Mouse (Mus musculus) myocyte (in vitro differentiated cells): Measurements from ENCODE around the gene Vkorc1. TPM values are rescaled to one million over a fixed set of nuclear protein-coding genes. Genes with fewer than 3 reads are reported as not detected.
A peak's percentile ranks its signal among the peaks of the same experiment; 100 is the strongest.

Source experiments
- H3K27me3 ChIP-seq: one replicate; pipeline ENCODE4 v1.6.1; 2011; ENCODE audit not compliant: control insufficient read depth, insufficient read depth, insufficient read length
- H3K36me3 ChIP-seq: one replicate; pipeline ENCODE4 v1.6.1; 2011; ENCODE audit not compliant: control insufficient read depth, insufficient read depth
- H3K4me2 ChIP-seq: one replicate; pipeline ENCODE4 v1.6.1; 2011; ENCODE audit warnings: low read depth, control low read depth
- H3K4me3 ChIP-seq: one replicate; pipeline ENCODE4 v1.5.1; 2011; ENCODE audit warnings: mild to moderate bottlenecking, control low read depth, moderate library complexity
- H3K79me2 ChIP-seq: one replicate; pipeline ENCODE4 v1.6.1; 2011; ENCODE audit not compliant: control insufficient read depth, insufficient read depth
- H3ac ChIP-seq: one replicate; pipeline ENCODE4 v1.6.1; 2011; ENCODE audit not compliant: control insufficient read depth, insufficient read length
- CEBPB ChIP-seq: IDR thresholded peaks from 2 replicates; pipeline ENCODE4 v1.6.1; 2011; ENCODE audit warnings: mild to moderate bottlenecking, moderate library complexity; ENCODE audit not compliant: poor library complexity, insufficient read depth, severe bottlenecking
- E2F4 ChIP-seq: IDR thresholded peaks from one replicate; pipeline ENCODE4 v1.6.1; 2011; ENCODE audit warnings: mild to moderate bottlenecking, control low read depth, moderate library complexity; ENCODE audit not compliant: insufficient read depth
- MAX ChIP-seq: IDR thresholded peaks from one replicate; pipeline ENCODE4 v1.6.1; 2011; ENCODE audit warnings: low read depth, mild to moderate bottlenecking, control low read depth
- MYOD1 ChIP-seq, 3 experiments: IDR thresholded peaks; one replicate each; pipeline ENCODE4 v1.6.1; 2011; ENCODE audit warnings: control low read depth in 2 of 3, low read depth in 2 of 3, mild to moderate bottlenecking in 2 of 3, moderate library complexity in 1 of 3; ENCODE audit not compliant: insufficient read length in 2 of 3, control insufficient read depth in 1 of 3
- MYOG ChIP-seq, 3 experiments: IDR thresholded peaks; one replicate each; pipeline ENCODE4 v1.6.1; 2011; ENCODE audit warnings: control low read depth in 2 of 3, low read depth in 2 of 3, mild to moderate bottlenecking in 2 of 3; ENCODE audit not compliant: insufficient read length in 2 of 3, control insufficient read depth in 1 of 3, insufficient read depth in 1 of 3
- POLR2A ChIP-seq: IDR thresholded peaks from one replicate; pipeline ENCODE4 v1.6.1; 2011; ENCODE audit warnings: low read depth, mild to moderate bottlenecking, control low read depth, moderate library complexity; ENCODE audit not compliant: insufficient read length
- POLR2AphosphoS2 ChIP-seq: IDR thresholded peaks from one replicate; pipeline ENCODE4 v1.6.1; 2011; ENCODE audit warnings: low read depth, control low read depth; ENCODE audit not compliant: insufficient read length
- REST ChIP-seq: IDR thresholded peaks from one replicate; pipeline ENCODE4 v1.6.1; 2011; ENCODE audit warnings: mild to moderate bottlenecking, control low read depth, moderate library complexity; ENCODE audit not compliant: insufficient read depth, insufficient read length
- SRF ChIP-seq: IDR thresholded peaks from one replicate; pipeline ENCODE4 v1.6.1; 2011; ENCODE audit warnings: low read depth; ENCODE audit not compliant: control insufficient read depth, insufficient read length
- TCF12 ChIP-seq: IDR thresholded peaks from one replicate; pipeline ENCODE4 v1.6.1; 2011; ENCODE audit warnings: mild to moderate bottlenecking, control low read depth; ENCODE audit not compliant: poor library complexity, insufficient read depth, severe bottlenecking
- TCF3 ChIP-seq: IDR thresholded peaks from one replicate; pipeline ENCODE4 v1.6.1; 2011; ENCODE audit warnings: low read depth, control low read depth; ENCODE audit not compliant: insufficient read length
- USF1 ChIP-seq: IDR thresholded peaks from one replicate; pipeline ENCODE4 v1.6.1; 2011; ENCODE audit warnings: low read depth, mild to moderate bottlenecking, control low read depth, moderate library complexity
- polyA plus RNA-seq: library from polyadenylated mRNA; unstranded; fragments of >200 nt; fragmentation: generic; extraction: Trizol; gene quantifications from one replicate; pipeline ENCODE4 v1.2.1, GENCODE M21; 2012; ENCODE audit warnings: missing spikeins

The Vkorc1 gene
- polyA plus RNA-seq, 1 experiment, result 65.9 TPM

DNA sequence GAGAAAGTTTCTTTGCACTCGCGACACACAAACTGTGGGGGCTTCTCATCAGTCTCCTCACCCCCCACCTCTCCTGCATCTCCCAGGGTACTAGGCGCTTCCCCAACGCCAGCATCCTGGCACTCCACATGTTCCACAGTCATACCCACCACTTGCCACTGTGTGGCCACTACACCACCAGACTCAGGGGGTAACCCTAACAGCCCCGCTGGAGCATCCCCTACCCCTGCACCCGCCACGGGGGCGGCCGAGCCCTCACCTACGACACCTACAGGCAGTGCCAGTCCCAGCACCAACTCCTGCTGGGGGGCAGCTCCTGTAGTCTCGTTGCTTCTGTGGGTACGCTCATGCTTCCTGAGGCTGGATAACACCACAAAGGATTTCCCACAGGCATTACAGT, 29.0 kb downstream of the Vkorc1 start:
- peaks cover 18% of the 10 kb centered on the region for H3K36me3 ChIP-seq
- no peaks in the 10 kb centered on the region for H3K27me3 ChIP-seq
- H3ac ChIP-seq, result no peak overlapping the region
- peaks cover 14% of the 10 kb centered on the region for H3K79me2 ChIP-seq
- H3K4me2 ChIP-seq, result no peak overlapping the region
- no peak overlapping the region for H3K4me3 ChIP-seq
- TF ChIP-seq SRF, result no peak
- no peak for TF ChIP-seq POLR2A
- no peak for TF ChIP-seq E2F4
- no peak for TF ChIP-seq TCF3
- TF ChIP-seq MYOG (IDR thresholded peaks at IDR 0.05; ENCODE audit: control insufficient read depth in 1 of 3, insufficient read depth in 1 of 3, insufficient read length in 2 of 3, low read depth in 2 of 3), result no peak
- TF ChIP-seq USF1, result no peak
- TF ChIP-seq REST, result no peak
- no peak for TF ChIP-seq CEBPB
- TF ChIP-seq MAX, result no peak
- no peak for TF ChIP-seq MYOD1 (IDR thresholded peaks at IDR 0.05; ENCODE audit: control insufficient read depth in 1 of 3, insufficient read length in 2 of 3, low read depth in 2 of 3)
- no peak for TF ChIP-seq POLR2AphosphoS2
- TF ChIP-seq TCF12, result no peak

- Histone ChIP-seq H3ac (no peak overlapping the region), H3K27me3 (no peaks in the 10 kb centered on the region), H3K79me2 (no peaks in the 10 kb centered on the region), H3K4me3 (no peak overlapping the region), H3K4me2 (no peak overlapping the region), H3K36me3 (no peaks in the 10 kb centered on the region)
- TF ChIP-seq MYOG (IDR thresholded peaks at IDR 0.05; ENCODE audit: control insufficient read depth in 1 of 3, insufficient read depth in 1 of 3, insufficient read length in 2 of 3, low read depth in 2 of 3), result no peak
- TF ChIP-seq SRF, result no peak
- no peak for TF ChIP-seq E2F4
- no peak for TF ChIP-seq POLR2AphosphoS2
- no peak for TF ChIP-seq TCF12
- TF ChIP-seq USF1, result no peak
- TF ChIP-seq MAX, result no peak
- TF ChIP-seq TCF3, result no peak
- TF ChIP-seq POLR2A, result no peak
Observed at GRCm38 (mm10) chr7:127858258-127858657, 37.2 kb downstream of the Vkorc1 start.

DNA sequence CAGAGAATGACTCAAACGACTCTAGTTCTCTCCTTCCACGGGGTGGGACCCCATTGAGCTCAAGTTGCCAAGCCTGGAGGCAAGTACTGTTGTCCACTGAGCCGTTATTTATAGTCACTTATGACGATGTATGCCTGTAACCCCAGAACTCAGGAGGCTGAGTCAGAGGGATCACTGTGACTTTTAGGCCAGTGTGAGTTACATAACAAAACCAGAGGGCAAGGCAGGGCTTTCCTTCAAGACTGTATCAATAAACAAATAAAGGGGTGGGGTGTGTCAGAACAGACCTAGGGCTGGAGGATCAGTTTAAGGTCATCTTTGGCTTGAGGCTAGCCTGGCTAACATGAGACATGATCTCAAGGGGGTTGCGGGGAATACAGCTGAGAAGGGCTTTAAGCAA, 44.5 kb downstream of the Vkorc1 start:
- peak overlapping the region; percentile 85 for H3K4me2 ChIP-seq
- H3K36me3 ChIP-seq, result peaks cover 8% of the 10 kb centered on the region
- peak overlapping the region; percentile 0 for H3K4me3 ChIP-seq
- TF ChIP-seq MYOG (IDR thresholded peaks at IDR 0.05; ENCODE audit: control insufficient read depth in 1 of 3, insufficient read depth in 1 of 3, insufficient read length in 2 of 3, low read depth in 2 of 3), result no peak
- TF ChIP-seq CEBPB, result 0 out of 2 replicates have a peak, but pooled peaks have one; percentile 29
- no peak for TF ChIP-seq REST
- TF ChIP-seq TCF3, result no peak
- no peak for TF ChIP-seq MYOD1 (IDR thresholded peaks at IDR 0.05; ENCODE audit: control insufficient read depth in 1 of 3, insufficient read length in 2 of 3, low read depth in 2 of 3)
- TF ChIP-seq MAX, result no peak
- TF ChIP-seq E2F4, result no peak
- H3ac ChIP-seq, result no peak overlapping the region
- no peaks in the 10 kb centered on the region for H3K79me2 ChIP-seq
- no peaks in the 10 kb centered on the region for H3K27me3 ChIP-seq

DNA sequence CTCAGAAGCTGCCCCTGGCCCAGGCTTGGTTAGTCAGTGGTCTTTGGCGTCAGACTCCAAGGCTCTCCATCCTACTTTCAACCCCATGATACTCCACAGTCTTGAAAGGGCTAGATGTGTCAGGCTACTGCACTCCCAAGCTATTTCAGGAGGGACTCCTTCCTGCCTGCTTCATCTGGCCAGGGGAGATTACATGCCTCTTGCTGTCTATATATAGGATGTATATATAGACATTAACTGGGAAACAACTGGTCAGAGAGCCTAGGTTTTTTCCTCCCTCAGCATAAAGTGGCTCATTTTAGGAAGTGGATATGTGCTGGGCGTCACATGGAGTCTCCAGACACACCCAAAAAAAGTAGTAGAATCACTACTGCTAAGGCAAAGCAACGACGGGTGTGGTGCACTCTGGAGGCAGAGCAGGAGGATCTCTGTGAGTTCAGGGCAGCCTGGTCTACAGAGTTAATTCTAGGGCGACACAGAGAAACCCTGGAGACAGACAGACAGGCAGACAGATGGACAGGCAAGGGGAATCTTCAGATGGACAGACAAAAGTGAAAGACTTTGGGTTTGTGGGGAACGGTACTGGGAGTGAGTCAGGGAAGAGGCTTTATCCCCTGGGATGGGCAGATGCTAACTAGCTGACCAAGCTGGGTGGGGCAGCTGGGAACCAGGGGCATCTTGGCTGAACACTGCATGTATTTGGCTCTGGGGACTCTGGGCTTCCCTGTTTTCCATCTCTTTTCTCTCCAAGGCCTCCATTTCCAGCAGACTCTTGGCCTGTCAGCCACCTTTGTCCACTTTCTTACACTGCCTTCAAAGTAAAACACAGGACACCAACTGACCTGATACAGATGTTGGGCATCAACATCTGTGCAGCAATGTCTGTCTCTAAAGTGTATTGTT, 45.2 kb downstream of the Vkorc1 start:
- H3K4me2 ChIP-seq, result peak overlapping the region; percentile 85
- peak overlapping the region; percentile 0 for H3K4me3 ChIP-seq
- H3ac ChIP-seq, result no peak overlapping the region
- TF ChIP-seq MYOG (IDR thresholded peaks at IDR 0.05; ENCODE audit: control insufficient read depth in 1 of 3, insufficient read depth in 1 of 3, insufficient read length in 2 of 3, low read depth in 2 of 3) (peak in 2 of 3 experiments; percentile 35 to 37), USF1 (peak; percentile 27), POLR2A (peak; percentile 52), E2F4 (no peak), REST (no peak), TCF3 (no peak), CEBPB (no peak), MAX (no peak), SRF (no peak), POLR2AphosphoS2 (peak; percentile 72), MYOD1 (IDR thresholded peaks at IDR 0.05; ENCODE audit: control insufficient read depth in 1 of 3, insufficient read length in 2 of 3, low read depth in 2 of 3) (peak in 1 of 3 experiments; percentile 42), TCF12 (no peak)
- H3K36me3 ChIP-seq, result peaks cover 13% of the 10 kb centered on the region
- no peaks in the 10 kb centered on the region for H3K79me2 ChIP-seq
- H3K27me3 ChIP-seq, result no peaks in the 10 kb centered on the region

Other genes starting within 250 kb of the Vkorc1 start
- 94.7 TPM for gene Bcl7c, start 186.7 kb downstream of the Vkorc1 start, polyA plus RNA-seq
- 8.9 TPM for gene Ctf1, start 182.9 kb downstream of the Vkorc1 start, polyA plus RNA-seq
- gene Ctf2, start 163.5 kb downstream of the Vkorc1 start, polyA plus RNA-seq, result 0.14 TPM
- gene Fbxl19, start 151.1 kb downstream of the Vkorc1 start, polyA plus RNA-seq, result 11.9 TPM
- gene Orai3, start 125.8 kb downstream of the Vkorc1 start, polyA plus RNA-seq, result 16.3 TPM
- gene Setd1a, start 118.9 kb downstream of the Vkorc1 start, polyA plus RNA-seq, result 13.7 TPM
- 1.4 TPM for gene Gm49388, start 110.0 kb downstream of the Vkorc1 start, polyA plus RNA-seq
- 15.0 TPM for gene Hsd3b7, start 95.0 kb downstream of the Vkorc1 start, polyA plus RNA-seq
- 73.0 TPM for gene Stx4a, start 71.3 kb downstream of the Vkorc1 start, polyA plus RNA-seq
- gene Stx1b, start 71.1 kb downstream of the Vkorc1 start, polyA plus RNA-seq, result 0.20 TPM
- 16.7 TPM for gene Zfp646, start 19.4 kb downstream of the Vkorc1 start, polyA plus RNA-seq
- 7.9 TPM for gene Zfp668, start 18.8 kb downstream of the Vkorc1 start, polyA plus RNA-seq
- 0.74 TPM for gene Prss53, start 4.6 kb downstream of the Vkorc1 start, polyA plus RNA-seq
- not detected for gene Gm21974, start 163 bp downstream of the Vkorc1 start, polyA plus RNA-seq
- gene Bckdk, start 8.5 kb upstream of the Vkorc1 start, polyA plus RNA-seq, result 53.2 TPM
- gene Kat8, start 16.9 kb upstream of the Vkorc1 start, polyA plus RNA-seq, result 26.4 TPM
- gene Prss8, start 34.5 kb upstream of the Vkorc1 start, polyA plus RNA-seq, result 0.06 TPM
- 10.6 TPM for gene Prss36, start 51.1 kb upstream of the Vkorc1 start, polyA plus RNA-seq
- gene Fus, start 71.8 kb upstream of the Vkorc1 start, polyA plus RNA-seq, result 231 TPM
- 3.9 TPM for gene Pycard, start 98.2 kb upstream of the Vkorc1 start, polyA plus RNA-seq
- gene Trim72, start 108.3 kb upstream of the Vkorc1 start, polyA plus RNA-seq, result 468 TPM
- gene Itgam, start 167.0 kb upstream of the Vkorc1 start, polyA plus RNA-seq, result 0.14 TPM
- not detected for gene Gm49368, start 167.1 kb upstream of the Vkorc1 start, polyA plus RNA-seq
- not detected for gene Itgax, start 233.9 kb upstream of the Vkorc1 start, polyA plus RNA-seq